Mouse (Mus musculus) A20 (cell line): ENCODE results near the gene Pole4.

ENCODE experiments used
- DNase-seq: peaks from one replicate; pipeline ENCODE4 v3.0.0-alpha.2; 2011; ENCODE audit warnings: low read depth, low spot score

Pole4 gene

GRCm38 (mm10) chr6:82613201-82613600 is 92.0 kb downstream of the Pole4 start:
- DNase-seq, result no peak

DNA sequence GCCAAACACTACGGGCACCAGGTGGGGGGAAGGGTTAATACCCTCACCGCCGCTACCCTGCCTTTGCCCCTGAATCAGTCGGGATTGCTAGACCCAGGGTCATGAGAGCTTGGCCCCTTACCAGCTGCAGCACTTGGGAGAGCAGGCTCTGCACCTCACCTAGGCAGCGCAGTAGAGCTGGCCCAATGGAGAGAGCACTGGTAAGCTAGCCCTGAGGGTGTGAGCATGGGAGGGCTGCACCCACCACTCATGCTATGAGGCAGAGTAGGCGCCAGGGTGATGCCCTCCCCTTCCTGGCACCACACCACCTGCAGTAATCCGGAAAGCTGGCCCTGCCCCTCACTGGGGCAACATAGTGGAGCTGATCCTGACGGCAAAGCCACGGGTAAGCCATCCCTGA is 94.1 kb downstream of the Pole4 start:
- DNase-seq, result no peak

GRCm38 (mm10) chr6:82609339-82609926 is 95.7 kb downstream of the Pole4 start:
- DNase-seq, result no peak

DNA sequence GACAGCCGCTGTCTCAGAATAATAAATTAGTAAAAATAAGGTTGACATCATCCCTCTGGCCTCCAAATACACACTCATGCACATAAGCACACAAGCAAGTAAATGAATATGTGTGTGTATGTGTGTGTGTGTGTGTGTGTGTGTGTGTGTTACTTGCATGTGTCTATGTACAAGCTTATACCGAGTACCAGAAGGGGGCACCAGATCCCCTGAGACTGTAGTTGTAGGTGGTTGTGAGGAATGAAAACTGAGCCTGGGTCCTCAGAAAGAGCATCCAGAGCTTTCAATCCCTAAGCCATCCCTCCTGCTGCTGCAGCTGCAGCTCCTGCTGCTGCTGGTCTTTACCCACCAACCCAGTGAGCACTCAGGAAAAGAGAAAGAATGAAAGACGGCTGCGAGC is 96.4 kb downstream of the Pole4 start:
- DNase-seq, result peak; percentile 4

DNA sequence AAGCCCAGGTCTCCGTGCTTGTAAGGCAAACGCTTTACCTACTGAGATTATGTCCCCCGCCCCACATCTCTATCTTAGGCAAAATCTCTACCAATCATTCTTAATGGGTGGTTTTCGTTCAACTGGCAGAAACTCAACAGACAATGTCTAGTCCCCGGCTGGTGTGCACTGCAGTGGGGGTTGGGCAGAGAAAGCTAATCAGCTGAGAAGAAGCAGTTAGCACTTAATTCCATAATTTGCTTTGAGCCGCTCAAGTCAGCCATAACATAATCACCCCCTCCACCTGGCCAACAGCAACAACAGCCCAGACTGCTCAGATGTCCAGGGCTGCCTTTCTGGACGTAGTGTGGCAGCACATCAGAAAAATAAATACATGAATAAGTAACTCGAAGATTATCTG is 100.4 kb downstream of the Pole4 start:
- DNase-seq, result no peak

DNA sequence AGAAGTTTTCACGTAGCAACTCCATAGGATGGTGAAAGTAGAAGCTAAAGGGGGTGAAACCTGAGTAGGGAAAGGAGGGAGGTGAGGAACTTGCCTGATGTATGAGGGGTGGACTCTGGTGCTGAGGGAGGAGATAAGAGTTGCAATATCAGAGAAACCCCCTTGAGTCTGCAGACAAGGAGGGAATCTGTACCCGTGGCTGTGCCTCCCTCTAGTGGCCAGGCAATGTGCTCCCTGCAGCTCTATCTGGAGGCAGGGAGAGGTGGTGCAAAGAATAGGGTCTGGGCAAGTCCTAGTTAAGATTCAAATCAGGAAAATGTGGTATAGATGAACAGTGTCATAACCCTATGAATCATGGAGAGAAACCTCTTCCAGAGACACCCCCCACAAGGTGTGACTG is 101.5 kb downstream of the Pole4 start:
- DNase-seq, result peak; percentile 27

GRCm38 (mm10) chr6:82603228-82603627 is 101.9 kb downstream of the Pole4 start:
- DNase-seq, result no peak

DNA sequence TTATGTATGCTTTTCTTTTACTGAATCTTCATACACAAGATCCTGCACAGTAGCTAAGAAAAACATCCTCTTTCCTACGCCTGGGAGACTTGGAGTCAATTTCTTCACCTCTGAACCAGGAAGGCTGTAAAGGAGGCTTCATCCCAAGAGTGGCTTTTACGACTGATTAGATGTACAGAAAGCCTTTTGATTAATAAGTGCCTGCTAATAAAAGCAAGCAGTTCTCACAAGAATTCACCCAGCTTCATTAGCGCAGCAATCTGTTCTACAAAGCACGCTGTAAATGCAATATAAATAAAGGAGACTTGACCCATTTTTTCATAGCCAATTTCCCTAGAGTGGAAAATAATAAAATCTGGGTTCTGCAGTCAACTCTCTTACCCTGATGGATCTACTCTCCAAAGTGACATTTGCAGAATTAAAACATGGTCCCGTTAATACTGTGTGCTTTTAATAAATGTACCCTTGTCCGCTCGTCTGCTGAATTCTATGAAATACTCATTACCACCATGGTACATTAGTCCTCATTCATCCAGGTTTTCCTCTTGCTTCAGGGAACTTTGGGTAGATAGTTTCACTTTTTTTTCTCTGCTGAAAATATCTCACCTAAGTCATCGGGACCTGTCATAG is 109.6 kb downstream of the Pole4 start:
- DNase-seq, result no peak

- DNase-seq, result no peak
Measured at GRCm38 (mm10) chr6:82589387-82589786, 115.8 kb downstream of the Pole4 start.

- DNase-seq, result no peak
Measured at GRCm38 (mm10) chr6:82585396-82585795, 119.8 kb downstream of the Pole4 start.

- DNase-seq, result no peak
Measured at GRCm38 (mm10) chr6:82575445-82575844, 129.7 kb downstream of the Pole4 start.
